Mouse (Mus musculus): ENCODE measurements around the gene Ccl9.

The Ccl9 gene

GRCm38 (mm10) chr11:83536831-83537230 lies 41.6 kb downstream of the Ccl9 start:
- DNase-seq (ENCODE audit: low read depth, low spot score), result no peak
- no peaks in the 10 kb centered on the region for H3K27me3 ChIP-seq (ENCODE audit: control insufficient read depth, insufficient read depth, low read length, poor library complexity, severe bottlenecking)
- H3K36me3 ChIP-seq (ENCODE audit: control insufficient read depth, insufficient read depth, low read length, poor library complexity, severe bottlenecking), result no peaks in the 10 kb centered on the region

GRCm38 (mm10) chr11:83534609-83535423 lies 43.6 kb downstream of the Ccl9 start:
- H3K36me3 ChIP-seq (ENCODE audit: control insufficient read depth, insufficient read depth, low read length, poor library complexity, severe bottlenecking), result no peaks in the 10 kb centered on the region
- no peak for DNase-seq (ENCODE audit: low read depth, low spot score)
- no peaks in the 10 kb centered on the region for H3K27me3 ChIP-seq (ENCODE audit: control insufficient read depth, insufficient read depth, low read length, poor library complexity, severe bottlenecking)

GRCm38 (mm10) chr11:83534143-83534542 lies 44.3 kb downstream of the Ccl9 start:
- no peak for DNase-seq (ENCODE audit: low read depth, low spot score)
- Histone ChIP-seq H3K36me3 (ENCODE audit: control insufficient read depth, insufficient read depth, low read length, poor library complexity, severe bottlenecking) (no peaks in the 10 kb centered on the region), H3K27me3 (ENCODE audit: control insufficient read depth, insufficient read depth, low read length, poor library complexity, severe bottlenecking) (no peaks in the 10 kb centered on the region)

GRCm38 (mm10) chr11:83533192-83533591 lies 45.2 kb downstream of the Ccl9 start:
- H3K36me3 ChIP-seq (ENCODE audit: control insufficient read depth, insufficient read depth, low read length, poor library complexity, severe bottlenecking), result no peaks in the 10 kb centered on the region
- DNase-seq (ENCODE audit: low read depth, low spot score), result peak; percentile 20
- H3K27me3 ChIP-seq (ENCODE audit: control insufficient read depth, insufficient read depth, low read length, poor library complexity, severe bottlenecking), result no peaks in the 10 kb centered on the region

- Histone ChIP-seq H3K36me3 (ENCODE audit: control insufficient read depth, insufficient read depth, low read length, poor library complexity, severe bottlenecking) (no peaks in the 10 kb centered on the region), H3K27me3 (ENCODE audit: control insufficient read depth, insufficient read depth, low read length, poor library complexity, severe bottlenecking) (no peaks in the 10 kb centered on the region)
- DNase-seq (ENCODE audit: low read depth, low spot score), result no peak
Observed at GRCm38 (mm10) chr11:83530360-83530759, 48.1 kb downstream of the Ccl9 start, which contains the start of gene Ccl5. Ccl5 (minus strand) TSS chr11:83530518.

GRCm38 (mm10) chr11:83529024-83529423 lies 49.4 kb downstream of the Ccl9 start:
- no peak for DNase-seq (ENCODE audit: low read depth, low spot score)
- H3K27me3 ChIP-seq (ENCODE audit: control insufficient read depth, insufficient read depth, low read length, poor library complexity, severe bottlenecking), result no peaks in the 10 kb centered on the region
- no peaks in the 10 kb centered on the region for H3K36me3 ChIP-seq (ENCODE audit: control insufficient read depth, insufficient read depth, low read length, poor library complexity, severe bottlenecking)
